Mouse (Mus musculus) lung, postnatal 25 days (tissue): ENCODE results near the gene Oas1d.
"Not testable (repeated sequence)": the region's sequence is repeated elsewhere in the genome, so short reads cannot be mapped to it uniquely, and the experiment has no call there.

Experiments used
- DNase-seq: peaks from one replicate; pipeline ENCODE4 v3.0.0; 2022; ENCODE audit warnings: low spot score

Oas1d gene

GRCm38 (mm10) chr5:120914204-120914603, at the start of gene Oas1d:
TSS of gene Oas1d (plus strand) at chr5:120914536.
- DNase-seq: not testable (repeated sequence)

GRCm38 (mm10) chr5:120865336-120865860, 48.9 kb upstream of the Oas1d start:
- no peak for DNase-seq

DNA sequence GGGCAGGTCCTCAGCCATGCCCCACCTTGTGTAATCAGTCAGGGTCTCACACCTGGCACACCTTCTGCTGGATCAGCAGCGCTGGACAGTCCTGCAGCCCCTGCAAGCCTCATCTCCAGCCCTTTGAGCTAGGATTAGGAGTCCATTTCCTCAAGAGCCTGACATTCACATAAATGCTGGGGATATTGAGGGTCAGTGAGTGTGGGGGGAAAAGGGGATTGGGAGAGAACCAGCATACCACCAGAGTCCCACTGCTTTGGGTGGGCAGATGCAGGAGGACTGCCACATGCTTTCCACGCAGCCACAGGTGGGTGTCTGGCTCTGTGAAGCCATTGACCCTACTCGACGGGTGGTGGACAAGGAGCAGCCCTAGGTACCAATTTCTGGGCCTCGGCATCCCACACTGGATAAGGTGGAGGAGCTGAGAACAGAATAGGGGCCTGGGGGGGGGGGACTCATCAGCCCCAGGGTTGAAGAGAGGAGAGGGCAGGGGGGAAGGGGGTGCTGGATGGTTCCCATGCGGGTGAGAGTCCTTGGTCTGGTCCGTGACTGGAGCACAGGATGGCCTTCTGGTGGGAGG, 44.8 kb upstream of the Oas1d start:
- no peak for DNase-seq

GRCm38 (mm10) chr5:120870081-120870480, 44.3 kb upstream of the Oas1d start:
- no peak for DNase-seq

DNA sequence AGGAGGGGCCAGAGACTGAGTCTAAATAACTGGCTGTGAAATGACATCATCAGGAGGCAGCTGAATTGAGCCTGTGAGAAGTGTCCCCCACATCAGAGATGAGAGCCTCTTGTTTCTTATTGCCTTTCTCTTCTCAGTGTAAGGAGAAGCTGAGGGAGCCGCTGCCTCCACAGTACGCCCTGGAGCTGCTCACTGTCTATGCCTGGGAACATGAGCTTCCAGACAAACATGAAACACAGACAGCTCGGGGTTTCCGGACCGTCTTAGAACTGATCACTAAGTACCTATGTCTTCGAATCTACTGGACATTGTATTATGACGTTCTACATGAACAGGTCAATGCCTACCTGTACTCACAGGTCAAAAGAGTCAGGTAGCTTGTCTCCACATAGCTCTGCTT, 43.6 kb upstream of the Oas1d start:
- DNase-seq: no peak

- DNase-seq: no peak
Observed at GRCm38 (mm10) chr5:120871469-120871868, 42.9 kb upstream of the Oas1d start.

DNA sequence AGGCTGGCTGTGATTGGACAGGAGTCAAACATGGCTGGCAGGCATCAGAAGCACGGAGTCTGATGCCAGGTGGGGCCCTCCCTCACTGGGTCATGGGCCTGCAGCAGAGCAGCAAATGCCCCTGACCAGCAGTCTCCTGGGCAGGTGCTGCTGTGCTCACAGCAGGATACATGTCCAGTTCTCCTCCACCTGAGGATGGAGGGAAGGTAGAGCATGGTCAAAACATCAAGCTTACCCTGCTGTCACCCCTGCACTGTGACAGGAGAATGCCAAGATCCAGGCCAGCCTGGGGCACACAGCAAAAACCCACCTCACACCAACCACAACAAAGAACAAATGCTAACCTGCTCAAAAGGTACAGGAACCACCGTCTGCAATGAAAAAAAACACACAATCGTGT, 37.5 kb upstream of the Oas1d start:
- DNase-seq: not testable (repeated sequence)

DNA sequence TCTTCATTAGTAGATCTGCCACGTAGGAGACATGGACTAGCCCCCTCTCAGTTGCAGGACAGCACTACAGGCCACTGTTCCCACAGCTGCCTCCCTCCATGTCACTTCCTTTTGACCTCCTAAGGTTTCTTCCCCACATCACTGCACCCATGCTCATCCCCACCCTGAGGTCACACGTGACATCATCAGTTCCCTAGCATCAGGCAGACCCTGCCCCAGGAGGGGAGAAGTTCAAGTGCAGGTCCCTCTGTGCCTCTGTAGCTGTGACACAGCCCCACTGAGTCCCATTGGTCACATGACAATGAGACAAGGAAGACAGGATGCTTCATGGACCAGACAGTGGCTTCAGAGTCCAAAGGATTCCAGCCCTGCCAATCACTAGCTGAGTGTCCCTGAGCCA, 36.9 kb upstream of the Oas1d start:
- DNase-seq: not testable (repeated sequence)

DNA sequence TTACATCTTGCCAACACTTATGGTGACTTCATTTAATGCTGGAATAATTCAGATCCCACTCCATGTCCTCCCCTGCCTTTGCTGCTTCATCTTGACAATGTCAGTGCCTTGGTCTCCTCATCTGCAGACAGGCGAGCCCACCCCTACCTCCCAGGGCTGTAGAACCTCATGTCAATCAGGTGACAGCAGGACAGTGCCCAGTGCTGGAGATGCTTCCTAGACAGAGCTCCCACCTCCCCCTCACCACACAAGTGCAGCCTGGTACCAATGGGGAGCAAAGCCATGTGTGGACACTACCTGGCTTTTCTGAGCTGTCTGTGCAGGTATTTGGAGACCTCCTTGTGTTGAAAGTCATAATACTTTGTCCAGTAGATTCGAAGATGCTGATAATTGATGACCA, 35.5 kb upstream of the Oas1d start:
- DNase-seq: not testable (repeated sequence)

GRCm38 (mm10) chr5:120881681-120882080, 32.7 kb upstream of the Oas1d start:
- DNase-seq: not testable (repeated sequence)

GRCm38 (mm10) chr5:120887413-120887812, 26.9 kb upstream of the Oas1d start, which contains the start of gene Oas1g:
TSS of gene Oas1g (minus strand) at chr5:120887613.
- peak; percentile 13 for DNase-seq

DNA sequence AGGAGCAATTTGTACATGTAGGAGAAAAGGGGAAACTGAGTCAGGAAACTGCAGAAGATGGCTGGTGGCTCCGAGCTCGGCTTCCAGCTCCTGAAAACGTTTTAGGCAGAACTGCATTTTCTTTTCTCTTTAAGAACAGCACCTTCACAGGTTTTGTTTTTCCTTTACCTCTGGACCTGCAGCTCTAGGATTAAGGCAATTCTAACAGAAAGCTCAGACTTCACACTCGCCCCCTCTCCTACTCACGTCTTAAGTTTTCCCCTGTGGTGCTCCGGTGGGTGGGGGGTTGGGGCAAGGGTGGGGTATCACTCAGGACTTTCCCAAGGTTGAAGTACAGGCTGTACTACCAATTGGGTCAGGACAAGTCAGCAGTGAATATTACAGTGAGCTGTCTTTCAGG, 26.5 kb upstream of the Oas1d start:
- DNase-seq: no peak

- DNase-seq: not testable (repeated sequence)
Observed at GRCm38 (mm10) chr5:120888294-120888815, 26.0 kb upstream of the Oas1d start.

- no peak for DNase-seq
Observed at GRCm38 (mm10) chr5:120890026-120890425, 24.3 kb upstream of the Oas1d start.

GRCm38 (mm10) chr5:120890991-120891390, 23.3 kb upstream of the Oas1d start:
- DNase-seq: no peak

DNA sequence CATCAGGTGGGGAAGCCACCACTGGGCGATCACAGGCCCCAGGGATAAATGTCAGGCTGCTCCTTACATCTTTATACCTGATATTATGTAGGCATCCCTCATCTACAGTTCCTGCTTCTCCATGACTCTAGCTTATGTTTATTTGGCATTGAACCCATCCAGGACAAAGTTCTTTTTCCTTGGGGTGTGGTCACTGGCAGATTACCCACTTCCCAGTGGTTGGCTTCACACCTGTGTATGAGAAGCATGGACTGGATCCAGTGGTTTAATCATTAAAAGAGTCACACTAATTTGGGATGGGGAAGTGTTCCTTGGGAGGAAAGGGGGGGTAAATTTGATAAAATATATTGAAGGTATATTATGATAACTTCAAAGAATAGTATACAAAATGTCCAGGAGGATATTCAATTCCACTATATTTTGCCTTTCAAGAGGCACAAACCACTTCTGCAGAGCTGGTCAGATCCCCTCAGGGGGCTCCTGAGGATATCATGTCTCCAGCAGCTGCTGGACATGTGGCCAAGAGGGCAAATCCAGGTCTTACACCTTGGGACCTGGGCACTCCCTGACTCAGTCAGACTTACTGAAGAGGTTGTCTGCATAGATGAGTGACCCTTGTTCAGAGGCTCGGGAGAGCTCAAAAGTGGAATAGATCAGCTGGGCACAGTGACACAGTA, 22.6 kb upstream of the Oas1d start:
- not testable (repeated sequence) for DNase-seq

- no peak for DNase-seq
Observed at GRCm38 (mm10) chr5:120892243-120892660, 22.1 kb upstream of the Oas1d start.

DNA sequence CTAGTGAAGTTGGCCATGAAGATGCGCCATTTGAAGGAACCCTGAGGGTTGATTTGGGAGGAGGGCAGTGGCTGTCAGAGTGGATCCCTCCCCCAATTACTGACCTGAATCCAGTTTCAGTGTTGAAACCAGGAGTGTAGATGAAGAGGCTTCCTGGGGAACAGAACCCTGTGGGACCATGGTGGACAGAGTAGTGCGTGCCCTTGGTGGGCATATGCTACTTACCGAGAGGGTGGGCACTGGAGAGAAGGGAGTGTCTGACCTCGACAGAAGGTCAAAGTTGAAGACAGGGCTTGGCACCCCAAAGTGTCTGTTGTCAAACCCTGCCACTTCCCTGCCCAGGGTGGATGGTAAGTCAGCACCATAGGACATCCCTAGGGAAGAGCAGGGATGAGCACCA, 20.5 kb upstream of the Oas1d start:
- not testable (repeated sequence) for DNase-seq

DNA sequence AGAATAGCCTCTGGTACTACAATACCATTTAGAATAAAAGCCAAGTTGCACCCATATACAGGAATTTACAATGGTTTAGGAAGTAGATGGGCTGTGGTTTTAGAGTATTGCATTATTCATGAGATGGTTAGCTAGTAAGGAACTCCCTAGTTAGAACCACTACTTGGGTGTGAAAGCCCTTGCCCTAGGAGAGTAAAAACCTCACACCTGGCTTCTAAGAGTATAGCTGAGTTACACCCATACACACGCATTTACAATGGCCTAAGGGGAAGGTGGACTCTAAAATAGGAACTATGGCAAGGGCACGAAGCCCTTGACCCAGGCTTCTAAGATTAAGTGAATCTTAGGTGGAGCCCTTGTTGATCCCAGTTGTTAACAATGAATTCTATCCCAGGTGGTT, 19.6 kb upstream of the Oas1d start:
- DNase-seq: not testable (repeated sequence)

DNA sequence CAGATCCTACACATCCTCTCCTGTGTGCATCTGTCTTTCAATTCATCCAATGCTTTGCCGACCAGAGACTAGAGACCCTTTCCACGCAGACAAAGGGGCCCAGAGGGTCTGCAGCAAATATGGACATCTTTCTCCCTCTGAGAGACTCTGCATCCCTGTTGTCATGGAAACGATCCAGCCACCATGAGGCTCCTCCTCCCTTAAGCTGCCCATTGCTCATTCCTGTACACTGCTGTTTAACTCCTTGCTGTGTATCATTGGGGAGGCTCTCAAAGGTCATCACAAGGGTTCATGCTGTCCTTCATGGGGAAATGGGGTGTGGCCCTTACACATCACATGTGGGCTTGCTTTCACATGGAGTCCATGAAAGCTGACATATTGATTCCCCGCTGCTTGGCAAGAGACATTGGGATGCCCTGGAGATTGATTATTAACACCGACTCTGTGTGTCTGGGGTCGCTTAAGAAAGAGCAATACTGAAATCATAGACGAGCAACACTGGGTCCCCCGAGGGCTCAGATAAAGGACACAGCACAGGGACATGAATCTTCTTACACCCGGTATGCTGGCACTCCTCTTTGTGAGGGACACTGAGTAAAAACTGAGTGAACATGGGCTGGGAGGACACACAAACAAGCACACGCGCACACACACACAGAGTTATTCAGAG, 19.0 kb upstream of the Oas1d start:
- no peak for DNase-seq

DNA sequence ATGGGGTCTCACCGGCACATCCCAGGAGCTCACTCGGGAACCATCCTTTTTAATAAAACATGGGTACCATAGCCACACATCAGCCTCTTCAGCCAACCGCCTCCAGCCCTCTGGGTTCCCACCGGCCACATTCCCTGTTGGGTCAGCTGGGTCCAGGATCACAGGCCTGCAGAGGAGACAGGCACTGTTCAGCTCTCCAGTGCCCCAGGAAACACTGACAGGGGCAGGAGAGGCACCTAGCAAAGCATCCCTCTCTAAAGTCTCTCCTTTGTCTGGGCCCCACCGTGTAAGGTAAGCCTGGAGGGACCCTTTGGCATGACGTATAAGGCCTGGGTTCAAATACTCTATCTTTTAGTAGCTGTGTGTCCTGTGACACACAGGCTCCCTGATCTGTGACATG, 16.0 kb upstream of the Oas1d start:
- DNase-seq: no peak

- no peak for DNase-seq
Observed at GRCm38 (mm10) chr5:120898726-120899125, 15.6 kb upstream of the Oas1d start.

- DNase-seq: no peak
Observed at GRCm38 (mm10) chr5:120900666-120901065, 13.7 kb upstream of the Oas1d start.
